ENCODE assay signal across 14 mouse cellular contexts in the genomic region with DNA sequence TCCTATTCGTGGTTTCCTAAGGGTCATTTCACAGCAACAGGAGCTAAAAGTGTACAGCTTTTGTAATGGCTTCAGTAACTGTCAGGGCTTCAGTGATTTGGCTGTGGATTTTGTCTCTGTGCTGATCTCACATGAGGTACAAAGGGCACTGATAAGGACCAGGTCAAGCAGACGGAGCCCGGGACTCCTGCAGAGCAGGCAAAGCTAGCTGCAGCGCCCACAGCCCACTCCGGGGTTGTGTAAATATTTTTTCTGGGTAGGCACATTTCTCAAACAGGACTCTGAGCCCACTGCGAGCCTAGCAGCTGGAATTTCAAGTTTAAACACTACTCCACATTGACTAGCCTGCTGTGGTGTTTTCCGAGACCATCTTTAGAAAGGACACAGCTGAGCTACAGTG.
DNase-seq lines count a peak whose midpoint lies in the region; ATAC-seq and TF ChIP-seq lines count a peak whose summit lies in the region.
"Had no signal": no experiment of that assay in that cellular context is flagged by ENCODE, and none has a peak within 500 bp of the region (broad histone marks: within the 10 kb centered on the region; RNA-seq: fewer than 3 reads in every experiment).

No protein-coding gene starts in this region.

- TF ChIP-seq CTCF in lung, embryonic 14.5 days (IDR thresholded peaks at IDR 0.05; ENCODE audit: low read depth), result no peak
- no peak for TF ChIP-seq CTCF in liver, postnatal 0 days (IDR thresholded peaks at IDR 0.05; ENCODE audit: low read depth)

- peak; percentile 64 for TF ChIP-seq EP300 in liver, postnatal 0 days (IDR thresholded peaks at IDR 0.05; ENCODE audit: low read depth)

- DNase-seq in embryo, embryonic 10 days (ENCODE audit: low spot score), result peak; percentile 41
- no peak for DNase-seq in embryo, embryonic 10.5 days (ENCODE audit: low spot score)
- peak; percentile 54 for DNase-seq in lung, embryonic 14.5 days
- DNase-seq in lung, postnatal 36 days, result no peak
- DNase-seq in liver, postnatal 0 days, result peak; percentile 68
- DNase-seq in kidney, postnatal 25 days, result no peak
- no peak for DNase-seq in spleen, postnatal 4 days (ENCODE audit: low spot score in 2 of 2)
- DNase-seq: adrenal gland, postnatal 25 days; kidney, postnatal 10 days; lung, adult 18-20 months; midbrain, embryonic 14.5 days; right cerebral cortex, postnatal 14 days had no signal

- H3K4me3 ChIP-seq in lung, embryonic 14.5 days (ENCODE audit: low read depth, low read length), result no peak overlapping the region
- peak overlapping the region; percentile 20 for H3K4me3 ChIP-seq in intestine, embryonic 16.5 days (ENCODE audit: low read length)
- H3K4me3 ChIP-seq in liver, postnatal 0 days (ENCODE audit: low read depth, low read length), result peak overlapping the region; percentile 29
- H3K4me3 ChIP-seq: hindbrain, embryonic 15.5 days had no signal

- H3K9ac ChIP-seq in lung, embryonic 14.5 days, result no peak overlapping the region
- peak overlapping the region; percentile 29; the same call in 1 of the 2 replicates for H3K9ac ChIP-seq in intestine, embryonic 16.5 days (ENCODE audit: low read depth, low read length)
- H3K9ac ChIP-seq in liver, postnatal 0 days (replicated peaks), result peak overlapping the region; percentile 49
- H3K9ac ChIP-seq: hindbrain, embryonic 15.5 days had no signal

- H3K4me1 ChIP-seq in lung, embryonic 14.5 days (ENCODE audit: insufficient read depth), result peaks cover 16% of the 10 kb centered on the region; the same call in 1 of the 2 replicates
- peaks cover 29% of the 10 kb centered on the region for H3K4me1 ChIP-seq in intestine, embryonic 16.5 days (ENCODE audit: control insufficient read depth, insufficient read depth, low read length)
- H3K4me1 ChIP-seq in liver, postnatal 0 days (ENCODE audit: insufficient read depth), result peaks cover 14% of the 10 kb centered on the region; the same call in 1 of the 2 replicates

- H3K9me3 ChIP-seq in lung, embryonic 14.5 days (ENCODE audit: low read depth, low read length), result no peaks in the 10 kb centered on the region
- H3K9me3 ChIP-seq in intestine, embryonic 16.5 days (ENCODE audit: control insufficient read depth, low read length), result no peaks in the 10 kb centered on the region
- H3K9me3 ChIP-seq in liver, postnatal 0 days (ENCODE audit: low read length), result no peaks in the 10 kb centered on the region
- H3K9me3 ChIP-seq: hindbrain, embryonic 15.5 days had no signal

- ATAC-seq in lung, embryonic 14.5 days (ENCODE audit: insufficient read depth), result peak; percentile 76
- ATAC-seq in intestine, embryonic 16.5 days, result peak; percentile 93
- peak; percentile 96 for ATAC-seq in liver, postnatal 0 days

- WGBS in lung, embryonic 14.5 days, result 9% methylated on average over 7 of the region's 7 CpGs
- 11% methylated on average over 7 of the region's 7 CpGs for WGBS in intestine, embryonic 16.5 days
- 20% methylated on average over 7 of the region's 7 CpGs for WGBS in liver, postnatal 0 days (ENCODE audit: insufficient replicate concordance)

- H3K27me3 ChIP-seq in lung, embryonic 14.5 days (ENCODE audit: insufficient read depth, low read length), result no peaks in the 10 kb centered on the region
- no peaks in the 10 kb centered on the region for H3K27me3 ChIP-seq in intestine, embryonic 16.5 days (replicated peaks; ENCODE audit: control insufficient read depth, insufficient read depth, low read length)
- no peaks in the 10 kb centered on the region for H3K27me3 ChIP-seq in liver, postnatal 0 days (ENCODE audit: insufficient read depth, low read length)
- H3K27me3 ChIP-seq: hindbrain, embryonic 15.5 days had no signal

- peak overlapping the region; percentile 48; the same call in 1 of the 2 replicates for H3K27ac ChIP-seq in lung, embryonic 14.5 days (ENCODE audit: low read depth)
- H3K27ac ChIP-seq in intestine, embryonic 16.5 days (ENCODE audit: low read length), result peak overlapping the region; percentile 79
- H3K27ac ChIP-seq in liver, postnatal 0 days (ENCODE audit: low read depth), result peak overlapping the region; percentile 89
- H3K27ac ChIP-seq: hindbrain, embryonic 15.5 days had no signal

- H3K4me2 ChIP-seq in lung, embryonic 14.5 days, result peak overlapping the region; percentile 39
- peak overlapping the region; percentile 43 for H3K4me2 ChIP-seq in intestine, embryonic 16.5 days (ENCODE audit: low read depth, low read length)
- peak overlapping the region; percentile 43; the same call in 1 of the 2 replicates for H3K4me2 ChIP-seq in liver, postnatal 0 days (ENCODE audit: low read depth, low read length)
- H3K4me2 ChIP-seq: hindbrain, embryonic 15.5 days had no signal

- no peaks in the 10 kb centered on the region for H3K36me3 ChIP-seq in lung, embryonic 14.5 days (ENCODE audit: insufficient read depth)
- no peaks in the 10 kb centered on the region for H3K36me3 ChIP-seq in intestine, embryonic 16.5 days (ENCODE audit: control insufficient read depth, insufficient read depth, low read length)
- H3K36me3 ChIP-seq in liver, postnatal 0 days (replicated peaks; ENCODE audit: insufficient read depth, low read length), result no peaks in the 10 kb centered on the region
- H3K36me3 ChIP-seq: hindbrain, embryonic 15.5 days had no signal

Comparison
In these comparisons a context has a peak if more than half of its experiments do, and no peak if none do; other contexts are left out.
1. DNase-seq: peak in embryo, embryonic 10 days (single experiment), lung, embryonic 14.5 days (single experiment) and liver, postnatal 0 days (single experiment); none in embryo, embryonic 10.5 days (single experiment), lung, postnatal 36 days (single experiment), kidney, postnatal 25 days (0 of 2) and spleen, postnatal 4 days (0 of 2).
2. Peak in every context shown above with its lines, with median percentiles within 50 percentile points of each other: ATAC-seq, H3K27ac ChIP-seq and H3K4me2 ChIP-seq.